Mouse (Mus musculus) forebrain, embryonic 13.5 days (tissue): Measurements from ENCODE around the gene Cyb5rl. TPM values are rescaled to one million over a fixed set of nuclear protein-coding genes. Genes with fewer than 3 reads are reported as not detected.

Source experiments
- ATAC-seq: fragments of 200-750 bp; cut with Nextera tagmentation; 2 replicates; pipeline ENCODE4 v1.8.0; 2017
- H3K27ac ChIP-seq: fragments of 300-500 bp; sonication (generic); 2 replicates; pipeline ENCODE4 v1.5.1; 2015; ENCODE audit warnings: inconsistent platforms, mild to moderate bottlenecking, moderate library complexity
- H3K27me3 ChIP-seq: fragments of 300-500 bp; sonication (generic); 2 replicates; pipeline ENCODE4 v1.6.1; 2015; ENCODE audit warnings: mild to moderate bottlenecking, inconsistent platforms
- H3K36me3 ChIP-seq: fragments of 300-500 bp; sonication (generic); 2 replicates; pipeline ENCODE4 v1.6.1; 2015; ENCODE audit warnings: mild to moderate bottlenecking, inconsistent platforms; ENCODE audit not compliant: poor library complexity, severe bottlenecking
- H3K4me1 ChIP-seq: fragments of 300-500 bp; sonication (generic); 2 replicates; pipeline ENCODE4 v1.6.1; 2015; ENCODE audit warnings: inconsistent platforms
- H3K4me2 ChIP-seq: fragments of 300-500 bp; sonication (generic); 2 replicates; pipeline ENCODE4 v1.6.1; 2015; ENCODE audit warnings: inconsistent platforms, mild to moderate bottlenecking, moderate library complexity
- H3K4me3 ChIP-seq: fragments of 300-500 bp; sonication (generic); 2 replicates; pipeline ENCODE4 v1.5.1; 2015; ENCODE audit warnings: mild to moderate bottlenecking, inconsistent platforms
- H3K9ac ChIP-seq: fragments of 300-500 bp; sonication (generic); 2 replicates; pipeline ENCODE4 v1.6.1; 2015; ENCODE audit warnings: mild to moderate bottlenecking, inconsistent platforms
- H3K9me3 ChIP-seq: fragments of 300-500 bp; sonication (generic); replicated peaks from 2 replicates; pipeline ENCODE4 v1.6.1; 2016; ENCODE audit warnings: inconsistent platforms
- WGBS: fragments of 180-500 bp; shearing (Covaris S2); methylation state at CpG from one replicate; pipeline ENCODE4 v1.1.7; 2015; 5-methylcytosine and 5-hydroxymethylcytosine counted together
- polyA plus RNA-seq: library from polyadenylated mRNA; unstranded; fragments of >200 nt; fragmentation: Nextera tagmentation; extraction: Ambion mirVana; gene quantifications from 2 replicates; pipeline ENCODE4 v1.2.1, GENCODE M21; 2015

Cyb5rl gene
- polyA plus RNA-seq, 1 experiment from 2014 or later, result 5.6 TPM

DNA sequence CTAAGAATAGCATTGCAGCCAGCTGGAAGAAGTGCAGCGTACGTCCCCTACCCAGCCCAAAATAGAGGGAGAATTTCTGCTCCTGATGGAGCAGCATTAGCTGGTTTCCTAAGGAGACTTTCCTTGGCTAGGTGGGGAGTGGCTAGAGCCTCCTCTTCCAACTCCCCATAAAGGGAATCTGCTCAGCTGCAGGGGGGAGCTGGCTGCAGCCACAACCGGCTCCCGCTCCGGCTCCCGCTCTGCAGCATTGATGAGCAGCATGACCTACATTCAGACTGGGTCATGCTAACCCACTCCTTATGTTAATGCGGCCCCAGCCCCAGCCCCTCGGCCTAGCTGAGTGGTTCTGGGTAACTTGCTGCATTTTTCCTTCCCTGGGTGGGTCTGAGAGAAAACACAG, 27.5 kb upstream of the Cyb5rl start:
- 55% methylated on average over 8 of the region's 8 CpGs for WGBS

GRCm38 (mm10) chr4:107042304-107042703, 24.5 kb upstream of the Cyb5rl start:
- Histone ChIP-seq H3K4me3 (no peak overlapping the region), H3K9me3 (no peaks in the 10 kb centered on the region), H3K36me3 (peaks cover 92% of the 10 kb centered on the region), H3K4me2 (no peak overlapping the region), H3K9ac (no peak overlapping the region), H3K27me3 (no peaks in the 10 kb centered on the region), H3K27ac (no peak overlapping the region), H3K4me1 (peaks cover 12% of the 10 kb centered on the region)
- ATAC-seq, result no peak
- WGBS, result 91% methylated on average over 6 of the region's 6 CpGs

More for the DNA sequence above, 27.5 kb upstream of the Cyb5rl start:
- H3K36me3 ChIP-seq, result peaks cover 90% of the 10 kb centered on the region
- H3K27ac ChIP-seq, result peak overlapping the region; percentile 20
- no peaks in the 10 kb centered on the region for H3K9me3 ChIP-seq
- no peaks in the 10 kb centered on the region for H3K27me3 ChIP-seq
- no peak overlapping the region for H3K9ac ChIP-seq
- no peak overlapping the region for H3K4me2 ChIP-seq
- ATAC-seq, result peak; percentile 45; the same call in 1 of the 2 replicates
- H3K4me1 ChIP-seq, result peaks cover 12% of the 10 kb centered on the region
- H3K4me3 ChIP-seq, result no peak overlapping the region

DNA sequence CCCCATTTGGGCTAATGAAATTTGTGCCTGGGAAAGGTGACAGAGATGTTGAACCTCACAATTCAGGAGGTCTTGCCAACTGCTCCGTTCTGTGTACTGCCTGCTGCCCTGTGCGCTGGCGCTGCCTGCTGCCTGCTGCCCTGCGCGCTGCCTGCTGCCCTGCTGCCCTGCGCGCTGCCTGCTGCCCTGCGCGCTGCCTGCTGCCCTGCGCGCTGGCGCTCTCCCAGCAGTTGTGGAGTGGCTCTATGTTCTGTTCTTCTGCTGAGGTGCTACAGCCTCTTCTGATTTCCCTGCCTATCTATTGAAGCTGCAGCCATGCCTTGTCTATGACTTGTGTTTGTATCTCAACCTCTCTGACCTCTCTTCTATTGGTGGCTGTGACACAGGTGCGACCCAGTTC, 21.6 kb upstream of the Cyb5rl start:
- H3K9me3 ChIP-seq, result no peaks in the 10 kb centered on the region
- no peak overlapping the region for H3K4me3 ChIP-seq
- peaks cover 89% of the 10 kb centered on the region for H3K36me3 ChIP-seq
- H3K4me1 ChIP-seq, result no peaks in the 10 kb centered on the region
- H3K4me2 ChIP-seq, result no peak overlapping the region
- WGBS, result 98% methylated on average over 13 of the region's 13 CpGs
- no peak overlapping the region for H3K9ac ChIP-seq
- no peaks in the 10 kb centered on the region for H3K27me3 ChIP-seq
- no peak overlapping the region for H3K27ac ChIP-seq
- ATAC-seq, result no peak

DNA sequence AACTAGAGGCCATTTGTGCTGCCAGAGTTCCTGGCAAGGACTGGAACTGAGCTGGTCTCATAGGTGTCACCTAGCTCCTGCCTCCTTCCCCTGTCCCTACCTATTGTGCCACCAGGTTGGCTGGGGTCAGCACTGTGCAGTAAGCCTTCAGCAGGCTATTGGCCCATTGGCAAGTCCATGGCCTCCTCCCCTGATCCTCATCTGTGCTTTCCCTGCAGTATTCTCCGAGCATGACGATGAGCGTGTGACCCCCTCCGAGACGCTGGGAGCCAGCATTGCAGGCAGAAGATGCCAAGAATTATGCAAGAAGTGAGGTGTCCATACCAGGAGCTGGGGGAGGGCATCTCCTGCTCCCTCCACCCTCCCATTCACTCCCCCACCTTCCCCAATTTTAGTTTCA, 19.0 kb upstream of the Cyb5rl start:
- Histone ChIP-seq H3K9me3 (no peaks in the 10 kb centered on the region), H3K27me3 (no peaks in the 10 kb centered on the region), H3K9ac (no peak overlapping the region), H3K27ac (no peak overlapping the region), H3K4me1 (no peaks in the 10 kb centered on the region), H3K36me3 (peaks cover 71% of the 10 kb centered on the region), H3K4me2 (no peak overlapping the region), H3K4me3 (no peak overlapping the region)
- WGBS, result 93% methylated on average over 5 of the region's 5 CpGs
- ATAC-seq, result no peak

DNA sequence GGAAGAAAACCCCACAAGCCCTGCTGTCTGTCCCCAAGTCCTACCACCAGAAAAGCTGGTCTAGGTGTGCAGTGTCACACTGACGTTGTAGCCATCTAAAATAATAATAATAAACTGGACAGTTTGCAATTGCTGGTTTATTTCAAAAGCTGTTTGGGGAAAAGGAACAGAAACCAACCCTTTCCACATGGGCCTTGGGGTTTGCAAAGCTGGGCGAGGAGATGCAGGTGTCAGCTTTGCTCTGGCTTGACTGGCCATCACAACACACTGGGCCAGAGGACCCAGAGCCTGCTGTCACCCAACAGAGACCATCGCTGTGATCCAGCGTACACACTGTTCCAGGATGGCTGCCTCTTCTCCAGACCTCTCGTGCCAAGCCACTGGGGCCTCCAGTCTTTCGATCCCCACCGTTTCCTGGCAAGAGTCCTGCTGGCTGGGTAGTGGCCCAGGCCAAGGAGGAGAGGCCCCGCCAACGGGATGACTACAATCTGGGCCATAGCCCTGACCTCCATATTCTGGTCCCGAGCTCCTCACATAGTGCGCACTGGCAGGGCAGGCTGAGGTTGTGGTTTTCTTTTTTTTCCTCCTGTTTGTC, 18.1 kb upstream of the Cyb5rl start:
- Histone ChIP-seq H3K9me3 (no peaks in the 10 kb centered on the region), H3K4me1 (no peaks in the 10 kb centered on the region), H3K9ac (no peak overlapping the region), H3K4me2 (no peak overlapping the region), H3K27me3 (no peaks in the 10 kb centered on the region), H3K27ac (no peak overlapping the region), H3K36me3 (peaks cover 66% of the 10 kb centered on the region), H3K4me3 (no peak overlapping the region)
- WGBS, result 88% methylated on average over 11 of the region's 11 CpGs
- ATAC-seq, result no peak

GRCm38 (mm10) chr4:107051889-107052288, 14.9 kb upstream of the Cyb5rl start:
- peaks cover 47% of the 10 kb centered on the region for H3K36me3 ChIP-seq
- no peaks in the 10 kb centered on the region for H3K4me1 ChIP-seq
- ATAC-seq, result no peak
- no peaks in the 10 kb centered on the region for H3K27me3 ChIP-seq
- no peaks in the 10 kb centered on the region for H3K9me3 ChIP-seq
- H3K4me3 ChIP-seq, result no peak overlapping the region
- WGBS, result 64% methylated on average over 4 of the region's 4 CpGs
- no peak overlapping the region for H3K27ac ChIP-seq
- no peak overlapping the region for H3K9ac ChIP-seq
- H3K4me2 ChIP-seq, result no peak overlapping the region

DNA sequence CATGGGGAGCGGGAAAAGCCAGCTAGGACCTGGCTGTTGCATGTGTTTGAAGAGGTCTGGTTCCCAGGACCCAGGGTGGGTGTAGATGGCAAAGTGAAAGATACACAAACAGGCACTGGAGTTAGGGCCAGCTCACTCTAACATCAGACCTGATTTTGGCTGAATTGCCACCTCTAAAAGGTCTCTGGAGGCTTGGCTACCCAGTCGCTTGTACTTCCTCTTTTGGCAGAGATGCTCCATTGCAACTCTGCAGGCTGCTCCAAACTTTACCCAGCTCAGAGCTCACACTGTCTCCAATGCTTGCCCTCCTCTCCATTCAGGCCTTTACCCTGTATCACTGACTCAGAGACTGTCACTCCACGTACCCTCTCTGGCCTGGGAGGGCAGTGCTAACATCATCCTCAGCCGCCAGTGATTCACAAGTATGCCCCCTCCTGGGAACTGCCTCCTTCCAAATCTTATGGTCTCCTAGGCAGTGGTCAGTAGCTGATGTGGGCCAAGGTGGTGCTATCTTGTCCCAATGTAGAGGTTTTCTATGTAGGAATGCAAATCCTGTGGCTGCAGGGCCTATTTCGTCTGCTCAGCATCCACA, 13.7 kb upstream of the Cyb5rl start:
- no peak overlapping the region for H3K27ac ChIP-seq
- WGBS, result 51% methylated on average over 5 of the region's 5 CpGs
- ATAC-seq, result no peak

DNA sequence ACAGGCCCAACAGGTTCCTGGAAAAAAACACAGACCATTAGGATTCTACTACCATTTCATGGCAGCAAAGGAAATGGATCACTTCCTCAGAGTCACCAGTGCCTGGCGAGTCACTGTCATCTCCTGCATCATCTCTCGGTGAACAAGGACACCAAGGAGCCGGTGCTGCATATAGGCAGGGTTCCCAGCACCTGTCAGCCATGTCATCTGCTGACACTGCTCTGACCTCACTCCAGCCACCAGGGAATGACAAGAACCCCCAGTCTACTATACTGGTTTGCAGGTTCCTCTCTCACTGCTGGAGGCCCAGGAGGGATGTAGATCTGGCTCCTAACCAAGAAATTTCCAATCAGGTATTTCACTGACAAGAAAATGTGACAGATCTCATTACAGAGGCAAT, 10.7 kb upstream of the Cyb5rl start:
- peaks cover 56% of the 10 kb centered on the region for H3K36me3 ChIP-seq
- no peak overlapping the region for H3K4me2 ChIP-seq
- H3K27me3 ChIP-seq, result no peaks in the 10 kb centered on the region
- ATAC-seq, result no peak
- H3K9me3 ChIP-seq, result no peaks in the 10 kb centered on the region
- H3K9ac ChIP-seq, result no peak overlapping the region
- 79% methylated on average over 3 of the region's 3 CpGs for WGBS
- no peak overlapping the region for H3K27ac ChIP-seq
- H3K4me3 ChIP-seq, result no peak overlapping the region
- no peaks in the 10 kb centered on the region for H3K4me1 ChIP-seq

More for the DNA sequence above, 13.7 kb upstream of the Cyb5rl start:
- Histone ChIP-seq H3K9me3 (no peaks in the 10 kb centered on the region), H3K9ac (no peak overlapping the region), H3K4me1 (no peaks in the 10 kb centered on the region), H3K27me3 (no peaks in the 10 kb centered on the region), H3K4me2 (no peak overlapping the region), H3K4me3 (no peak overlapping the region), H3K36me3 (peaks cover 48% of the 10 kb centered on the region)

- no peaks in the 10 kb centered on the region for H3K9me3 ChIP-seq
- no peak overlapping the region for H3K27ac ChIP-seq
- H3K9ac ChIP-seq, result no peak overlapping the region
- peaks cover 75% of the 10 kb centered on the region for H3K36me3 ChIP-seq
- peaks cover 5% of the 10 kb centered on the region; the same call in 1 of the 2 replicates for H3K4me1 ChIP-seq
- 95% methylated on average over 5 of the region's 5 CpGs for WGBS
- H3K4me3 ChIP-seq, result no peak overlapping the region
- H3K27me3 ChIP-seq, result no peaks in the 10 kb centered on the region
- ATAC-seq, result no peak
- H3K4me2 ChIP-seq, result no peak overlapping the region
Measured at GRCm38 (mm10) chr4:107058346-107058745, 8.4 kb upstream of the Cyb5rl start.

- no peak overlapping the region for H3K9ac ChIP-seq
- WGBS, result 89% methylated on average over 6 of the region's 6 CpGs
Measured at GRCm38 (mm10) chr4:107058781-107059180, 8.0 kb upstream of the Cyb5rl start.

GRCm38 (mm10) chr4:107061560-107061959, 5.2 kb upstream of the Cyb5rl start:
- no peak overlapping the region for H3K4me3 ChIP-seq
- H3K4me1 ChIP-seq, result peaks cover 19% of the 10 kb centered on the region
- no peak for ATAC-seq
- H3K27ac ChIP-seq, result no peak overlapping the region
- WGBS, result 95% methylated on average over 4 of the region's 4 CpGs
- peaks cover 77% of the 10 kb centered on the region for H3K36me3 ChIP-seq
- H3K4me2 ChIP-seq, result no peak overlapping the region
- H3K27me3 ChIP-seq, result no peaks in the 10 kb centered on the region
- H3K9me3 ChIP-seq, result no peaks in the 10 kb centered on the region
- H3K9ac ChIP-seq, result no peak overlapping the region

More at GRCm38 (mm10) chr4:107058781-107059180, 8.0 kb upstream of the Cyb5rl start:
- no peaks in the 10 kb centered on the region for H3K27me3 ChIP-seq
- H3K4me2 ChIP-seq, result no peak overlapping the region
- no peak overlapping the region for H3K4me3 ChIP-seq
- no peak overlapping the region for H3K27ac ChIP-seq
- no peak for ATAC-seq
- peaks cover 9% of the 10 kb centered on the region; the same call in 1 of the 2 replicates for H3K4me1 ChIP-seq
- peaks cover 79% of the 10 kb centered on the region for H3K36me3 ChIP-seq
- no peaks in the 10 kb centered on the region for H3K9me3 ChIP-seq

DNA sequence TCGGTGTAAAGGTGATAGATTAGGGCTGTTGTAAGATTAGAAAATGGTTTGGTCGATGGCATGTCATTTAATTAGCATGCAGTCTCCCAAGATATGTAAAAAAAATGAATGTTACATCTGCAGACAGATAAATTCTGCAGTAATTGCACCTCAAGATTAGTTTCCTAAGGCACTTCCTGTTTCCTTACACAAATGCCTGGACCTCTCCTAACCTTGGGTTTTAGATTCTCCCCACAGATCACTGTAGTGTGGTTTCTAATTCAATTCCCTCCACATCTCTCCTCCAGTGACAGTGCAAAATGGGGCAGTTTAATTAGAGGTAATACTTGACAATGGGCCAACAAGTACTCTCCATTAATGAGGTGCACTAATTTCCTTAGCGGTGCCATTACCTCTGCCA, 3.6 kb upstream of the Cyb5rl start:
- 72% methylated on average over 3 of the region's 3 CpGs for WGBS
- Histone ChIP-seq H3K9me3 (no peaks in the 10 kb centered on the region), H3K4me2 (no peak overlapping the region), H3K9ac (no peak overlapping the region), H3K27me3 (0 out of 2 replicates have a peak, but pooled peaks cover 3% of the 10 kb centered on the region), H3K4me1 (peaks cover 26% of the 10 kb centered on the region), H3K27ac (no peak overlapping the region), H3K4me3 (no peak overlapping the region), H3K36me3 (peaks cover 60% of the 10 kb centered on the region)
- ATAC-seq, result no peak
